Mouse (Mus musculus) spleen, embryonic (tissue): ENCODE data around the gene Prima1.

Experiments used
- CTCF ChIA-PET: fragments of 350-600 bp; sonication (Branson Sonifier 250); formaldehyde crosslinking; loops from one replicate; lab custom pipeline; 2022; lab: Charles Lee

Prima1 gene

GRCm38 (mm10) chr12:103242083-103242581 is at the start of gene Prima1:
Gene Prima1 (minus strand): TSS chr12:103242150.
- CTCF ChIA-PET: no interaction called here

DNA sequence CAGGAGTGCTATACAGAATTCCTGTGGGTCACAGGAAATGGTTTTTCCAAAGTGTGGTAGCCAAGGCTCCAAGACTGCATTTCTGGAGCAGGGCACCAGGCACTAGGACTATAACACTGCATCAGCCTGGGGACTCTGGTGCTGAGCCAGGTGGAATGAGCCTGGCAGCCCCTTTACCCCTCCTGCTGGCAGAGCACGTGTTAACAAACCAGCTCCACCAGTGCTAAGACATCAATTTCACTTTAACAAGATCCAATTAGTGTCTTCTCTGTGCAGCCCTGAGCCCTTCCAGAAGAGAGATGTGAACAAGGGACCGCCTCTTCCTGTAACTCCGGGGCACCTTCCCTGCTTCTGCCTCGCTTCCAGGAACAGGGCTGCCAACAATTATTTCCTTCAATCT is 45.3 kb upstream of the Prima1 start:
- CTCF ChIA-PET: no interaction called here

GRCm38 (mm10) chr12:103283411-103283810 is 41.5 kb upstream of the Prima1 start:
- CTCF ChIA-PET: no interaction called here

GRCm38 (mm10) chr12:103282936-103283335 is 41.0 kb upstream of the Prima1 start:
- CTCF ChIA-PET: no interaction called here

- CTCF ChIA-PET: no interaction called here
These were observed 40.0 kb upstream of the Prima1 start for GRCm38 (mm10) chr12:103281912-103282311.

- CTCF ChIA-PET: no interaction called here
These were observed 39.5 kb upstream of the Prima1 start for GRCm38 (mm10) chr12:103281491-103281890.

GRCm38 (mm10) chr12:103276422-103276821 is 34.5 kb upstream of the Prima1 start:
- CTCF ChIA-PET: no interaction called here

DNA sequence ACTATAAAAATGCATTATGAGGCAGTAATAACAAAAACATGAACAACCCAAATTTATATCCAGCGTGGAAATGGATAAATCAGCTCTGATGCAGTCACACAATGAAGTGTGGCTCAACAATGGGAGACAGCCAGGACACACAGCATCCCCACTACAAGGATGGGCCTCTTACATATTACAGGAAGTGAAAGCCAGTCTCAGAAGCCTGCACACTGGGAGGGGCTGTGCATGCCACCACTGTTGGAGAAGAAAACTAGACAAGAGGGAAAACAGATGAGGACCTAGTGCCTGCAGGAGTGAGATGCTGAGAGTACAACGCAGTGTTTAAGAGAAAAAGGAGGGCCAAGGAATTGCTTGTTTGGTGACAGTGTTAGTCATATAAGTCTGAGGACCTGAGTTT is 31.8 kb upstream of the Prima1 start:
- CTCF ChIA-PET: no interaction called here

DNA sequence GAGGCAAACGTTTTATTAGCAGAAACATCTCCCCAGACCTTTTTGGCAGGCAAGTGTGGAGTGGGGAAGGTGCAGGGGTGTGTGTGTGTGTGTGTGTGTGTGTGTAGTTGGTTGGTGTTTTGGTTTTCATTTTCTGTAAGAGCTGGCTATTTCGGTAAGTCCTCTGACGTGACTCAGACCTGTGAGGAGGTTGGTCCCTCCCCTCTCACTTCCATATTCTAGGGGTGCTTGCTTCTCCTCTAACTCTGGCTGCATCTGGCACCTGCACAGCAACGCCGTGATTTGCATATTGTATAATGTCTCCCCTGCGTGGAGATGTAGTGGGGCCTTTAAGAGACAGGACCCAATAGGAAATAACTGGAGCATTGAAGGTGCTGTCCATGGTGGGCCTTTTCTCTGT is 31.1 kb upstream of the Prima1 start:
- CTCF ChIA-PET: no interaction called here

DNA sequence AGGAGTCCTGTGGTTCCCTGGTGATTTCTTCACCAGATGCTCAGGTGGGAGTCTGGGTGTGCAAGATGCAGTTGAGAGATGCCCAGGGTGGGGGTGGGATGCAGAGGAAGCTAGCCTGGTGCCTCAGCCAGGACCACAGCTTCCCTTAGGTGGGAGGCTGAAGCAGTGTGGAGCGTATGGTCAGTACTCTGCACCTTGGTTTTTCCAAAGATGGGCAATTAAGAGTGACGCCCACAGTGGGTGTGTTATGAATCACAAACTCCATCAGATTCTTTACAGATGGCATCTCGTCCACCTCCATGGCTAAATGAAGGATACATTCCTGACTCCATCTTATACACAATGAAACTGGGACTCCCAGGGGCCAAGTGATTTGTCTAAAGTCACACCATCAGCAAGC is 30.2 kb upstream of the Prima1 start:
- CTCF ChIA-PET: no interaction called here

- CTCF ChIA-PET: no interaction called here
These were observed 24.7 kb upstream of the Prima1 start for GRCm38 (mm10) chr12:103266605-103267004.

- CTCF ChIA-PET: no interaction called here
These were observed 20.3 kb upstream of the Prima1 start for GRCm38 (mm10) chr12:103262017-103262865.

DNA sequence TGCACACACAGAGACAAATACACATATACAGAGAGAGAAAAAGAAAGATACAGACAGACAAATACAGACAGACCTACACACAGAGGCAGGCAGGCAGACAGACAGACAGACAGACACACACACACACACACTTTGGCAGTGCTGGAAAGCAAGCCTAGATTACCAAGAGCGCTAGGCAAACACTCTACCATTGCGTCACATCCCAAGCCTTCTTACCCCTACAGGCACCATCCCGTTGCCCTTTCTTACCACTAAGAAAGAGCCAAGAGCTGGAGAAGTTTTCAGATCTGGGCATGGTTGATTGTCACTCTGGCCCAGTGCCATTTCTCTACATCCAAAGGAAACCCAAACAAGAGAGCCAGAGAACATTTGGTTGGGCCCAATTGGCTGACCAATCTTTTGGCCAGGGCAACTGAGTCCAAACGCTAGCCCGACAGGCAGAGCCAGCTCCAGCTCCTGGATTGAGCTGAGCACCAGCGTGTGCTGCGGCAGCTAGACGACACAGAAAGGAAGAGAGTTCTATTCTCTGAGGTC is 11.0 kb upstream of the Prima1 start:
- CTCF ChIA-PET: no interaction called here

- CTCF ChIA-PET: no interaction called here
These were observed 9.2 kb upstream of the Prima1 start for GRCm38 (mm10) chr12:103251151-103251550.

GRCm38 (mm10) chr12:103250333-103250732 is 8.4 kb upstream of the Prima1 start:
- CTCF ChIA-PET: no interaction called here

DNA sequence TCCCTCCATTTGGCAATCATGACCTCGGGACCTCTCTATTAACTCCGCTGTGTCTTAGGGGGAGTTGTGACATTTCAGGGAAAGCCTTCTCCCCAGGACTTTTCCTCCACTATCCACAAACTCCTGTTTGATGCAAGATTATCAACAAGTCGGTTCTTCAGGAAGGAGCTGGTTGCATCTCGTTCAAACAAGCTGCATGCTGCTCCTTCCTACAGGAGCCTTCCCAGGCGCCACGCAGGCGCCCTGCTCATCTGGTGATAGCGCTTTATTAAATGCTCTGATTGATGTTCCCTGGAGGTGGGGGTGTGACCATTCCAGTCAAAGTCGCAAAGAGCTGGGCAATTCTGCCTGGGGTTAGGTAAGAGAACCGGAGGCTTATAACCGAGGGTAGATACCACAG is 1.1 kb upstream of the Prima1 start:
- CTCF ChIA-PET: no interaction called here

GRCm38 (mm10) chr12:103242591-103243025 is 658 bp upstream of the Prima1 start:
- CTCF ChIA-PET: no interaction called here

DNA sequence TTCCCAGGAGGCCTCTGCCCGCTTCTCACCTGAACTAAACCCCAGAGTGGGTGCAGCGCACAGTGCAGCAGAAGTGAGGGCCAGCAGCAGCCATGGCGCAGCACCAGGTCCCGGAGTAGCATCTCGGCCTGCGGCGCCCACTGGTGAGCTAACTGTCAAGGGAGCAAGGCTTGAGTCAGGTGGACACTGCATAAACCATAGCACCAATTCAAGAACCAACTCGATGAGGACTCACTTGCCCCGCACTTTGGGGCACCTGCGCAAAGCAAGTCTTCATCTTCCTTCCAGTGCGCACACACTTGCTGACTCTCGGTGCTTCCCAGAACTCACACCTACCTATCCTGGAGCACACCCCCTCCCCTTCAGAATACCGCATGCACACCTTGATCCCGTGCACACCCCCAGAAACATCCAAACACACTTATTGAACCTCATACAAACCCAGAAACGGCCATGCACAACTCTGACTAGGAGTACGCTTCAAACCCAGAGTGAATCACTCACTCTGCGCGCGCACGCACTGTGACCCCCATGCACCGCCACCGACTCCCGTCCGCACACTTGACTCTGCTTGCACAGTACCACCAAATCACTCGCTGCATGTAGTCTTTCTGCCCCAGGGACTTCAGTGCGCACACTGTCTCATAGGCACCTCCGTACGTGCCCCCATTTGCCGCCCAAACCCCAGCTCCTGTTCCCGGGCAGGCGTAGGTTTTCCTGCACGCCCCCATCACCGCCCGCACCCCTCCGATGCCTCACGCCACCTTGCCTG is 453 bp downstream of the Prima1 start:
- CTCF ChIA-PET: no interaction called here

DNA sequence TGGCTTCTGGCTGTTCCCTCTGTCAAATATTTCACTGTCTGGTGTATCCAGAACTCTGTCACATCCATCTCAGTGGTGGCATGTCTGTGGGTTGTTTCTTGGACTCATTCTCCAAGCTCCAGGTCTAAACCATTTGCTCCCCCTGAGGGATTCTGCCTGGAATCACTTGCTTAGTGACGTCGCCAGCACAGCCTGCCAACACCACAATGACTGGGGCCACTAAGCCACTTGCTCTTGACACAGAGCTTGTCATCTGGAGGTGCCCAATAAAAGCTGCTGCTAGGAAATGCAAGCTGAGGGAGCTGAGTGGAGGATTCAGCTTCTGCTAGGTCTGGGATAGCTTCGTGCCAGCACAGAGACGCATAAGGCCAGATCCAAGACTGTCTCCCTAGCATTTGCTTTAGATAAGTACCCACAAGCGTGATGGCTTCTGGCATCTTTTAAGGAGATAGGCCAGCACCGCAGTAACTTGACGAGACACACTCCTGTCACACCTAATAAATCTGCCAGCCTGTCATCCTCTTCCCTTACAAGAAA is 3.0 kb downstream of the Prima1 start:
- CTCF ChIA-PET: no interaction called here

- CTCF ChIA-PET: no interaction called here
These were observed 6.1 kb downstream of the Prima1 start for GRCm38 (mm10) chr12:103235856-103236255.

- CTCF ChIA-PET: no interaction called here
These were observed 6.7 kb downstream of the Prima1 start for GRCm38 (mm10) chr12:103235251-103235650.

DNA sequence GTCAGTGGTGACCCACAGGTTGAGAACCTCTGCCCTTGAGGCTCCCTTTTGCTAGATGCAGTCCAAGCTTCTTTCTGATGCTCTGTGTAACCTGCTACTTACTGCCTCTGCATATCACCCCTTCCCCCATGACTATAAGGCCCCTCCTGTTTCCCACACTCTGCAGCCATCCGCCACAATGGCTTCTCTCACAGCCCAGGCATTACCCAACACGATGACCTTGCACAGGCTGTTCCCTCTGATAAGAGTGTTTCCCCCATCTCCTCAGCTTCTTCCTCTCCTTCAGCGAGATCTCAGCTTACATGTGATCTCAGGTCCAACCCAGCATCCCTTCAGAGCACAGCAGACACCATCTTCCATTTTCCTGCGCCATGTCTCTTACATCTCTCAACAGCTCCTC is 12.9 kb downstream of the Prima1 start:
- CTCF ChIA-PET: no interaction called here
